Mouse (Mus musculus) A20 (cell line): ENCODE results near the gene Ermap.

Experiments
- DNase-seq: peaks from one replicate; pipeline ENCODE4 v3.0.0-alpha.2; 2011; ENCODE audit warnings: low read depth, low spot score

Gene Ermap

DNA sequence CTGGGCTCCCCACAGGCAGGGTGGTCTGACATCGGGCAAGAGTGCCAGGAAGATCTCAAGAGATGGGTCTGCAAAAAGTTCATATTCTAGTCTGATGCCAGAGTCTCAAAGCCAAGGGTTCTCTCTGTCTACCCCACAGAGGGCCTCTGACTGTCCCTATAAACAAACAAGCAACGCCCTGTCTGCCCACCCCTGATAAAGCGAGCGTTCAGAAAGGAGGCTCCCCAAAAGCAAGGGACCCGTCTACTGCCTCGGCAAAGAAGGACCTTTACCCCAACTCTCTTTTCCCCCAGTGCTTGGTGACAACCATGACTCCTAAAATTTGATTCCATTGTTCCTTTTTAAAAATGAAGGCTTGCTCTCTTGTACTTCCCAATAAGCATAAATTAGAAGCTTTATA, at the start of gene Ermap:
Gene Ermap (minus strand): TSS at position 148 of the 400 bp plus-strand sequence.
- no peak for DNase-seq

DNA sequence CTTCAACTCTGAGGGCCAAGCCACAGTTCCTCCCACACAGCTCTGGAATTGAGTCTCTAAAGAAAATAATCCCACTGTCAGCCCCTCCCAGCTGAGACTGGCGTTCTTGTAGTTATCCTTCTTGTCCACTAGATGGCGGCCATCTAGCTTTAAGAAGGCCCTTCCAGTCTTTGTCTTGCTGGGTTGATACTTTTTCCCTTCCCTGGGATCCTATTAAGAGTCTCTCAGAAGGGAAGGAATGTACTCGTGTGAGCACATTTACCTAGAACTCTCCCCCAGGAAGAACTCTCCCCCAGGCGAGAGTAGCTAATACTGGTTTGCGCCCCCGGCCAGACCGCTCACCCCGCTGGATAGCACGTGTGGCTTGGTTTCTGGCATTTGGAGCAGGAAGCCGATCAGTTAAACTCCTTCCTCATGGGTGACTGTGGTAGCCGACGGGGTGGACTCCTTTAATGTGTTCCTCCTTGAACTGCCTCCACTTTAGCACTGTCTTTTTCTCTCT, 49.4 kb upstream of the Ermap start:
- peak; percentile 70 for DNase-seq

GRCm38 (mm10) chr4:119238661-119239060, 48.9 kb upstream of the Ermap start:
- DNase-seq, result no peak

DNA sequence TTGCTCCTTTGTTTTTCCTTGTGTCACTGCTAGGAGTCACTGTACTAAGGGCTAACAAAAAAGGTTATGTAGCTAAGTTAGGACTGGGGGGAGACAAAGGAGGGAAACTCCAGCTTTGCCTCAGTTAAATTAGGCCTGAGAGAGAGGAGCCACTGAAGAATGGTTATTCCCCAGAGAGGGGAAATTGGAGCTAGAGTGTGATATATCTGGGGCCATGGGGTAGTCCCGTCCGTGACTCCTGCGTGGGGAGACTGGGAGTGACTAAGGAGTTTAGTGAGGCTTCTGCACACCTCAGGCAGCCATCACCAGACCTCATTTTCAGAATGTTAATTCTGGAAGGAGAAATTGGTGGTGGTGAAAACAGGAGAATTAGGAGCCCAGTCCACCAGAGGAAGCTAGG, 44.5 kb upstream of the Ermap start:
- DNase-seq, result no peak

DNA sequence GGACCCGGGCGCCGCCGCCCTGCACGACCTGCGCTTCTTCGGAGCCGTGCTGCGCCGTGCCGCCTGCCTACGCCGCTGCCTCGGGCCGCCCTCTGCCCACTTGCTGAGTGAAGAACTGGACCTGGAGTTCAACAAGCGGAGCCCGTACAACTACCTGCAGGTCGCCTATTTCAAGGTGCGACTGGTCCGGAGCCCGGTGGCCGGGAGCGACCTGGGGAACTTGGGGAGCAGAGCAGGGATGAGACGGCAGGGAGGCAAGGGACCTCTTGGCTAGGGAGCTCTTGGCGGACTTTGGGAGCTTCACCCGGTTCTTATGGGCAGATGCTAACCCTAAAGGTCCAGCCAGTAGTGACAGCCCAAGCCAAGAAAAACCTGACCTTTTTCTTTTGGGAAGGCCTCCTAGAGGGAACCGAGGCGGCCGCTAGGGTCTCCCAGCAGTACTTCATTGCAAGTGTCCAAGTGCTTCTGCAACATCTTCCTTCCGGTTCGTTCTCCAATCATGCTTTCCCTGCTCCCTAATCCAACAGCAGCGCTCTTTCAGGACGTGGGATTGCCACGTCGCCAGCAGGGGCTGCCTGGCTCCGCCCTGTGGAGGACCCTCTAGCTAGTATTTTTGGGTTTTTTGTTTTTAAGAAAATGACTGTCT, 43.6 kb upstream of the Ermap start:
- DNase-seq, result no peak

DNA sequence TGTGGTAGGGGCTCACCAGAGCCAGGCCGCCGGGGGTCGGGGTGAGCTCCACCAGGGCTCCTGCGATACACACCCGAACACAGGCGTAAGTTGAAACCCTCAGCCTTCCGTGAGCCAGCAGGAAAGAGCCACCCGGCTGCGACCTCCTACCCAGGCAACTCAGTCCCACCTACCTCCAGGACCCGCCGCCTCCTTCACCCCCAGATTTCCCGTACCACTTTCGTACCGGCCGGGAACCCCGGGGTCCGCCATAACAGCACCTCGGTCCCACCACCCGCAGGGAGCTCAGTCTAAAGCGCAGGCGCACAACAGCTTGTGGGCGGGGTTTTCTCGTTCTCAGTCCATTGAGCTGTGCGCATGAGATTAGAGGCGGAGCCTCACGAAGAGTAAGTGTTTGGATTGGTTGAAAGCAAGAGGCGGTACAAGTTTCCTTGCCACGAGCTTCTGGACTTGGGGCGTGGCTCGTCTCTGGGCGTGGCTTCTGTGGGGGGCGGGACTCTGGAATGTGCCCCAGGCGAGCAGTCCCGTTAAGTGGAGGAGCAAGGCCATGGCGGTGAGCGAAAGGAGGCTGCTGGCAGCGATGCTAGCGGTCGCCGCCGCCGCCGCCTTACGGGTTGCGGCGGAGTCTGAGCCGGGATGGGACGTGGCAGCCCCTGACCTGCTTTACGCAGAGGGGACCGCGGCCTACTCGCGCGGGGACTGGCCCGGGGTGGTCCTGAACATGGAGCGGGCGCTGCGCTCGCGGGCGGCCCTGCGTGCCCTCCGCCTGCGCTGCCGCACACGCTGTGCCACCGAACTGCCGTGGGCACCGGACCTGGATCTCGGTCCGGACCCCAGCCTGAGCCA, 42.8 kb upstream of the Ermap start, which contains the start of the genes AU022252 and P3h1:
Gene AU022252 (minus strand): TSS at position 303 of the 846 bp plus-strand sequence.
Gene P3h1 (plus strand): TSS at position 506 of the 846 bp plus-strand sequence.
- peak; percentile 99 for DNase-seq

GRCm38 (mm10) chr4:119226751-119227150, 36.9 kb upstream of the Ermap start:
- DNase-seq, result no peak

DNA sequence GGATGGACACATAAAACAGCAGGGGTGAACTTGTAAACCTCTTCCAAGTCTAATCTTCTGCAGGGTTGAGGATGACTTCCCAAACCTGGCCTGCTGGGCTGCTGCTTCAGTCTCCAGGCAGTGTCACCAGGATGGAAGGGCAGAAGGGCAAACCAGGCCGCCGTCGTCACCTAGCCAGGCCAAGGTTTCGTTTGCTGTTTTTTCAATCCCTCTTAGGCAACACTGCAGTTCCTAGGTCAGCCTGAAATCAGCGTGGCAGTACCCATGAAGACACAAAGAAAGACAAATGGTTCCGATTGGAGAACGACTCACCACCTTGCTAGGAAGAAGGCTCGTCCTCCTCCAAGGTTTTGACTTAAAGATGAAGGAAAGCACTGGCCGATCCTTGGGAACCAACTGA, 35.9 kb upstream of the Ermap start:
- no peak for DNase-seq

GRCm38 (mm10) chr4:119224534-119224933, 34.7 kb upstream of the Ermap start:
- no peak for DNase-seq

DNA sequence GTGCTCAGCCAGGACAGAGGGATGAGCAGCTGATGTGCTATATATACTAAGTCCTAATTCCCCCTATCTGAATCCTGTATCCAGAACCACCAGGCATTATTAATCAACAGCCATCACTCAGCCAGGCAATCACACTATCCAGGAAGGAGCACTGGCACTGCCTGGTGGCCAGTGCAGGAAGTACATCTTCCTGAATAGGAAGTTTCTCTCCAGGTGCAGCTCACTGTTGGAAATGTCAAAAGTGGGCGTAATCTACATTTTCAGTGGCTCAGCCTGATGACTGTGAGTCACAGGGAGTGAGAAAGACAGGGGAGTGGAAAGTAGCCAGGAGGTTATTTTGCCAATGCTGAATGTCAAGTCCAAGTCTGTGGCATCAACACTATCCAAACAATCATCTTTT, 33.9 kb upstream of the Ermap start:
- peak; percentile 50 for DNase-seq

GRCm38 (mm10) chr4:119218169-119218568, 28.4 kb upstream of the Ermap start, which contains the start of gene Tmem269:
Gene Tmem269 (minus strand): TSS chr4:119218217.
- DNase-seq, result no peak

DNA sequence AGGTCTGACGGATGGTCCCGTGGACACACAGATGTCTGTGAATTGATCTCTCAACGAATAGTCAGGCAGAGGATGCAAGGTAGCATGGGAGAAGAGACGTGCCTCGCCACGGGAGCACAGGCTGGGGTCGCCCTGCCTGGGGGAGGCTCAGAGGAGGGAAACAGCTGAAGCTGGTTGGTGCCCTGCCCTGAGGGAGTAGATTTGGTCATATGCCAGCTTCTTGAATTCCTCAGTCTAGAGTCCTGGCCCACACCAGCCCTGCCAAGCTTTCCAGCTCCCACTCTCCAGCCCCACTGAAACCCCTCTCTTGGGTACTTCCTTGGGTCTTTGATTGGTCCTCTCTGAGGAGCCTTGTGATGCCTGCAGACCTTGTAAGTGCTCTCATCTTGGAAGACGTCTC, 26.9 kb upstream of the Ermap start:
- DNase-seq, result no peak

- peak; percentile 77 for DNase-seq
Observed at GRCm38 (mm10) chr4:119204672-119205071, 14.9 kb upstream of the Ermap start.

DNA sequence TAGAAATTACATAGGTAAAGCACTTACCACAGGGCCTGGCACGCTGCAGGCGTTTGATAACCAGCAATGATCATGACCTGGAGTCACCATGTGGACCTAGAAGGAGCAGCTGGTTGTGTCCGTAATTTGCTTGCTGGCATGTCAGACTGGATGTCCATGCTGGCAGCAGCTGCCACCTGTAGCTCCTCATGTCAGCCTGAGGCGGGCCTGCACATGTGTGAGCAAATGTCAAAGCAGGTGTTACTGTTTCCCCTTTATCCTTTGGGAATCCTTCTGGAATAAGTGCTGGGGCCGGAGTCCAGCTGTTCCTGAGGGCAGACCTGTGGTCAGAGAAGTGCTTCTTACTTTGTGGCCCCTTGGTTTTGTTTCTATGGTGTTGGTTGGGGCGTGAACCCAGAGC, 8.3 kb upstream of the Ermap start:
- no peak for DNase-seq

DNA sequence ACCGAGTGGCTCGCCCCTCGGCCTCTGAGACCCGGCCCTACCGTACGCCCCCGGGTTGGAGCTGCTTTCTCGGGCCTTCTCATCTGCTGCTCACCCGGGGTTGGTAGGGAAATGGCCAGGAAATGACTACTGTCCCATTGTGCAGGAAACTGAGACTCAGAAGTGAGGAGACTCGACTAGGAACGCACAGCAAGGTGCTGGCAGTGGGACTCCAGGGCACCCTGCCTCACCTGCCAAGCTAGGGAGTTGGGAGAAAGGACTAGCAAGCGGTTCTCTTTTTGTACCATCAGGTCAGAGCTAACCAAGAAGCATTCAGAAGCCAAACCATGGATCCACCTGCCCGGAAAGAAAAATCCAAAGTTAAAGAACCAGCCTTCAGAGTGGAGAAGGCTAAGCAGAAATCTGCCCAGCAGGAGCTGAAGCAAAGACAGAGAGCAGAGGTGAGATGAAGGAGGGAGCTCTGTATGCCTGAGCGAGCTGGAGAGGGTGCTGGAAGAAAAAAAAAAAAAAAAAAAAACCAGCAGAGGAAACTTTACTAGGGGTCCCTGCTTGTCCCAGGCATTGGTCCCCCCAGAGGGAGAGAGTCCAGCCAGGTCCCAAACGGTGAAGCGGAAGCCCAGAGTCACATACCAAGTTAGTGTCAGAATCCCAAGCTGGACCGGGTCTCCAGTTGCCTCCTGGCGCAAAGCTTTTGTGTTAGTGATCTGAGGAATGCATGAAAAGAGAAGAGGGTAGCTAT, 5.9 kb upstream of the Ermap start:
- no peak for DNase-seq

GRCm38 (mm10) chr4:119194909-119195581, 5.2 kb upstream of the Ermap start, which contains the start of gene Svbp:
Gene Svbp (plus strand): TSS chr4:119195306.
- peak; percentile 91 for DNase-seq

DNA sequence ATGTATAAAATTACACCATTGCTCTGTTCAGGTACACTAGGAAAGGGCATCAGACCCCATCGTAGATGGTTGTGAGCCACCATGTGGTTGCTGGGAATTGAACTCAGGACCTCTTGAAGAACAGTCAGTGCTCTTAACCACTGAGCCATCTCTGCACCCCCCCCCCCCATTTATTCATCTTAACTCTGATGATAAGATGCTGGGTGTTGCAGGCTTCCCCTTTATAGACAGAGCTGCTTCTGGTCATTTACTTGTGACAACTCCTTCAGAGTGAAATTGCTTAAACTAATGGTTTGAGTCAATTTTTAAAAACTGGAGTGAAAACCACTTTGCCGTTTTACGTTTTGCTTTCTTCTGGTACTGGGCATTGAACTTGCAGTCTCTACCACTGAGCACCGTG, 2.9 kb upstream of the Ermap start:
- no peak for DNase-seq

- no peak for DNase-seq
Observed at GRCm38 (mm10) chr4:119191273-119191672, 1.5 kb upstream of the Ermap start.

- no peak for DNase-seq
Observed at GRCm38 (mm10) chr4:119190618-119191017, 807 bp upstream of the Ermap start.

DNA sequence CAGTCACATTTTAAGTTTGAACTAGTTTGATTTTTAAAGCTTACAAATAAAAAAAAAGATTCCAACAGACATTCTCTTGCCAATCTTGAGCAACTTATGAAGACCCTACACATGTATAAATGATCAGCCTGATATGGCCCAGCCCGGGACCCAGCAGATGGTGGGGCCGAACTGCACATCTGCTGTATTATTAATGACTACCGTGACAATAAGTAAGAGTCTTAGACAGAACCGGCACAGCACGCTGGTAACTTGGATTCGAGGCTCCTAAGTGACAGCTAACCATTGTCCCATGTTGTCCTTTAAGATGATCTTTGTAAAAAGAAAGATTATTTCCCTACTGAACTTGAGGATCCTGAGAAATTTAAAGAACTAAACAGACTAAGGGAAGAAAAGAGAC, 419 bp downstream of the Ermap start:
- DNase-seq, result no peak

- peak; percentile 48 for DNase-seq
Observed at GRCm38 (mm10) chr4:119188060-119188785, 1.6 kb downstream of the Ermap start.
